Mouse (Mus musculus): ENCODE data around the gene Gng12. TPM values are rescaled to one million over a fixed set of nuclear protein-coding genes. Genes with fewer than 3 reads are reported as not detected.

Gene Gng12
- 24.9 TPM for polyA plus RNA-seq (2012; fragmentation: generic; extraction: Trizol)
- long read RNA-seq, experiment 1, full-length matches to known transcripts: 36 of 52 reads
- long read RNA-seq, experiment 1, partial matches to known transcripts: 1 of 52 reads
- long read RNA-seq, experiment 1, other reads (novel, unspliced or antisense): 15 of 52 reads
- long read RNA-seq, experiment 2, full-length matches to known transcripts: 100 of 130 reads
- long read RNA-seq, experiment 2, partial matches to known transcripts: 1 of 130 reads
- long read RNA-seq, experiment 2, other reads (novel, unspliced or antisense): 29 of 130 reads

DNA sequence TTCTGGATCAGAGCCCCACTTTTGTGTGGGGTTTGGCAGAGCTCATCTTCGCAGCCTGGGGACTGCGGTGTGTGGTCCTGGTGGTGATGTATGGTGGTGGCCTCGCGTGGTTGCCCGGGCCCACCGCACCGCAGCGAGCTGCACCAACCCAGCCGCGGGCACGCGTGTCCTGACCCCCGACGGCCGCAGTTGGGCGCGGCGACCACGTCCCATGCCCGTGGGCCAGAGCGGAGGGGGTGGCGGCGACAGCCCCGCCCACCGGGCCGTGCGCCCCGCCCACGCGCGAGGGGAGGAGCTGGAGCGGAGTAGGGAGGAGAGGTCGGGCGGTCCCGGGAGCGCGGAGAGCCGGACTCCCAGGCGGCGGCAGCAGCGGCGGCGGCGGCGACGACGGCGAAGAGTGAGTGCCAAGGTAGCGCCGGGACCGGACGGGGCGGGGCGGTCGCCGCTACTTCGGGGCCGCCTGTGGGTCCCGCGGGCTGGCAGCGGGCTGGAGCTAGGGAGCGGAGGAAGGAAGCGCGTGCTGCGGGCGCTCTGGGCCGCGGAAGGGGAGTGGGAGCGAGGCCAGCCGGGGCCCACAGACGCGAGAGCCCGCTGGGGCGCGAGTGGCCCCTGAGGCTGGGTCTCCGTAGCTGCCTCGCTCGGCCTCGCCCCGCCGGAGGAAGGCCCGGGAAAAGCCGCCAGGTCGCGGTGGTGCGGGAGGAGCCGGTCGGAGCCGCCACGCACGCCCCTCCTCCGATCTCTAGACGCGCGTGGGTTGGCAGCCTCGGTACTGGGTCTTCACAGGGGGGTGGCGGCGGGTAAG, at the start of gene Gng12:
Gng12 (plus strand) TSS at position 279 of the 802 bp plus-strand sequence.
- no peak for TF ChIP-seq CTCF (IDR thresholded peaks at IDR 0.05; ENCODE audit: control insufficient read depth, insufficient read depth, insufficient read length)
- no peak for TF ChIP-seq MYOG (IDR thresholded peaks at IDR 0.05; ENCODE audit: control insufficient read depth, extremely low read depth, insufficient read length)
- no peak for TF ChIP-seq MYOD1 (IDR thresholded peaks at IDR 0.05; ENCODE audit: control insufficient read depth, insufficient read length, low read depth)
- TF ChIP-seq CEBPB (IDR thresholded peaks at IDR 0.05; ENCODE audit: low read depth): no peak
- TF ChIP-seq FOSL1 (IDR thresholded peaks at IDR 0.05; ENCODE audit: insufficient read depth, low read length, poor library complexity, severe bottlenecking): no peak
- TF ChIP-seq MAX (IDR thresholded peaks at IDR 0.05): no peak
- no peak for TF ChIP-seq USF1 (IDR thresholded peaks at IDR 0.05; ENCODE audit: low read depth)
- Histone ChIP-seq H3K79me2 (ENCODE audit: control insufficient read depth, insufficient read depth) (peaks cover 18% of the 10 kb centered on the region), H3ac (ENCODE audit: control insufficient read depth, insufficient read length, low read depth) (peak within 1 kb of the TSS; percentile 74), H3K36me3 (ENCODE audit: control insufficient read depth, insufficient read depth) (no peaks in the 10 kb centered on the region), H3K4me3 (ENCODE audit: insufficient read depth, poor library complexity, severe bottlenecking) (peak within 1 kb of the TSS; percentile 55), H3K79me3 (ENCODE audit: low read depth) (no peaks in the 10 kb centered on the region), H3K27me3 (ENCODE audit: control insufficient read depth, insufficient read depth, insufficient read length) (no peaks in the 10 kb centered on the region)

DNA sequence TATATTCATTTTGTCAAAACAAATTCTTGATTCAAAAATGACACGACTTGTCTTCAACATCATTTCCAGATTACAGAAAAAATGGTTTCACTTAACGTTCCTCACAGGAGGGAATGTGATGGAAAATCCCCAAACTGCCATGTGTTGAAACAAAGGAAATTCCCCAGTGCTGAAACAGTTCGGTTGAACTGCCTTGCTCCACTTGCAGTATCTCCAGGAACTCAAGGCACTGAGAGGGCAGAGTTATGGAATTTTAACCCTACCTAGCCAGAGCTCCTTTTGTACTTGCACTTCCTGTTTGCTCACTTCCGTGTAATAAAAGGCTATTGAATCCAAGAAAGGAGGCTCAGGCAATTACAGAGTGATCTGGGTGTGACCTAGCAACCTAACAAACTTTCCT, 47.3 kb upstream of the Gng12 start:
- Histone ChIP-seq H3K79me3 (ENCODE audit: low read depth) (no peaks in the 10 kb centered on the region), H3K27me3 (ENCODE audit: control insufficient read depth, insufficient read depth, insufficient read length) (no peaks in the 10 kb centered on the region), H3ac (ENCODE audit: control insufficient read depth, insufficient read length, low read depth) (no peak overlapping the region), H3K4me3 (ENCODE audit: insufficient read depth, poor library complexity, severe bottlenecking) (no peak overlapping the region), H3K36me3 (ENCODE audit: control insufficient read depth, insufficient read depth) (no peaks in the 10 kb centered on the region), H3K79me2 (ENCODE audit: control insufficient read depth, insufficient read depth) (no peaks in the 10 kb centered on the region)
- no peak for TF ChIP-seq USF1 (IDR thresholded peaks at IDR 0.05; ENCODE audit: low read depth)
- no peak for TF ChIP-seq CEBPB (IDR thresholded peaks at IDR 0.05; ENCODE audit: low read depth)
- no peak for TF ChIP-seq MYOD1 (IDR thresholded peaks at IDR 0.05; ENCODE audit: control insufficient read depth, insufficient read length, low read depth)
- TF ChIP-seq CTCF (IDR thresholded peaks at IDR 0.05; ENCODE audit: control insufficient read depth, insufficient read depth, insufficient read length): no peak

DNA sequence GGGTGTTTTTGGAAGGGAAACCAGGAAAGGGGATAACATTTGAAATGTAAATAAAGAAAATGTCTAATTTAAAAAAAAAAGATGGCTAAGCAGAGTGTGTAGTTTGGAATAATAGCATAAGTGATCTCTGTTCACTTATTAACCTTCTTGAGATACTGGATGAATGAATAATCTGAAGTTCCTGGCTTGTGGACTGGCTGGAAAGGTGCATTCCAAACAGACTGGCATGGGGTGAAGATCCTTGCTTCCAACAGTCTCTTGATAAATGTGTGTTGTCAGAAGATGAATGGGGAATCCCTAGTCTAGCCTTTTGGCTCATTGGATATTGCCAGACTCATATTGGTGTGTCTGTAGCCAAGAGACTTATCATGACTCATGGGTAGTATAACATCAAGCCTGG, 40.0 kb upstream of the Gng12 start:
- TF ChIP-seq MYOD1 (IDR thresholded peaks at IDR 0.05; ENCODE audit: control insufficient read depth, insufficient read length, low read depth): no peak
- no peak for TF ChIP-seq MAX (IDR thresholded peaks at IDR 0.05)
- TF ChIP-seq CEBPB (IDR thresholded peaks at IDR 0.05; ENCODE audit: low read depth): no peak
- TF ChIP-seq MYOG (IDR thresholded peaks at IDR 0.05; ENCODE audit: control insufficient read depth, extremely low read depth, insufficient read length): no peak
- TF ChIP-seq USF1 (IDR thresholded peaks at IDR 0.05; ENCODE audit: low read depth): no peak
- no peak for TF ChIP-seq CTCF (IDR thresholded peaks at IDR 0.05; ENCODE audit: control insufficient read depth, insufficient read depth, insufficient read length)
- TF ChIP-seq FOSL1 (IDR thresholded peaks at IDR 0.05; ENCODE audit: insufficient read depth, low read length, poor library complexity, severe bottlenecking): no peak
- no peak overlapping the region for H3K4me3 ChIP-seq (ENCODE audit: insufficient read depth, poor library complexity, severe bottlenecking)
- H3ac ChIP-seq (ENCODE audit: control insufficient read depth, insufficient read length, low read depth): no peak overlapping the region
- H3K79me2 ChIP-seq (ENCODE audit: control insufficient read depth, insufficient read depth): no peaks in the 10 kb centered on the region
- no peaks in the 10 kb centered on the region for H3K79me3 ChIP-seq (ENCODE audit: low read depth)
- no peaks in the 10 kb centered on the region for H3K27me3 ChIP-seq (ENCODE audit: control insufficient read depth, insufficient read depth, insufficient read length)
- no peaks in the 10 kb centered on the region for H3K36me3 ChIP-seq (ENCODE audit: control insufficient read depth, insufficient read depth)

DNA sequence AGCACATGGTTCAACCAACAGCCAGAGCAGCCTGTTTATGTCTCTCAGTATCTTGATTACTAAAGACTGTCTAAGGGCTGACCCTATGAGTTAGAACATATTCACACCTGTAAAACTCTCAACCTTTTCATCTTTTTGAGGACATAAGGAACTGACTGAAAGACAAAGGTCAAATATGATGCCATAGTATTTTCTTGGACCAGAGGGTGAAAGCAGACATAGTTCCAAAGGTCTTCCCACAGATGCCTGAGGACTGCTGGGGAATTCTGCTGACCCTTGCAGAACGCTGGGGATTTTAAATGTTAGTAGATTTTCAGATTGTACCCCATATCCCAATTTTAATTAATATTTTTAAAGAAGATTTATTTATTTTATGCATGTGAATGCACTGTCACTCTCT, 37.8 kb upstream of the Gng12 start:
- TF ChIP-seq FOSL1 (IDR thresholded peaks at IDR 0.05; ENCODE audit: insufficient read depth, low read length, poor library complexity, severe bottlenecking) (no peak), MYOG (IDR thresholded peaks at IDR 0.05; ENCODE audit: control insufficient read depth, extremely low read depth, insufficient read length) (no peak), CTCF (IDR thresholded peaks at IDR 0.05; ENCODE audit: control insufficient read depth, insufficient read depth, insufficient read length) (no peak), USF1 (IDR thresholded peaks at IDR 0.05; ENCODE audit: low read depth) (no peak), MAX (IDR thresholded peaks at IDR 0.05) (no peak)
- H3K27me3 ChIP-seq (ENCODE audit: control insufficient read depth, insufficient read depth, insufficient read length): no peaks in the 10 kb centered on the region
- no peak overlapping the region for H3K4me3 ChIP-seq (ENCODE audit: insufficient read depth, poor library complexity, severe bottlenecking)

DNA sequence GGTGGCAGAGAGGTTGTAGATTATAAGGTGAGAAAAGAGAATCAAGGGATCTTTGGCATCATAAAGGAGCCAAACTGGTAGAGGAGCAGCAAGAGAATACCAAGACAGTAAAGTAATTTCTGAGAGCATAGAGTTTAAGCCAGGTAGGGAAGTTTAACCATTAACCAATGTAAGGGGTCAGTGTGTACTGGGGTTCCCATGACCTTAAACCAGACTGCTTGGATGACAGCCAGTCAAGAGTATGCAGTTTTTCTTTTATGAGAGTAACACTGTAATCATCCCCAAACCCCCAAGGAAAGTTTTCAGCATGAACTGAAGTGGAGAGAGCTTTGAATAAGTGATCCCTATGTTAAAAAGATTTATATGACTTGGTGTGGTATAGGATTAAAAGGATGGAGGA, 36.8 kb upstream of the Gng12 start:
- Histone ChIP-seq H3K36me3 (ENCODE audit: control insufficient read depth, insufficient read depth) (no peaks in the 10 kb centered on the region), H3K4me3 (ENCODE audit: insufficient read depth, poor library complexity, severe bottlenecking) (no peak overlapping the region), H3K27me3 (ENCODE audit: control insufficient read depth, insufficient read depth, insufficient read length) (no peaks in the 10 kb centered on the region), H3ac (ENCODE audit: control insufficient read depth, insufficient read length, low read depth) (no peak overlapping the region), H3K79me3 (ENCODE audit: low read depth) (no peaks in the 10 kb centered on the region), H3K79me2 (ENCODE audit: control insufficient read depth, insufficient read depth) (no peaks in the 10 kb centered on the region)
- no peak for TF ChIP-seq MYOG (IDR thresholded peaks at IDR 0.05; ENCODE audit: control insufficient read depth, extremely low read depth, insufficient read length)
- no peak for TF ChIP-seq FOSL1 (IDR thresholded peaks at IDR 0.05; ENCODE audit: insufficient read depth, low read length, poor library complexity, severe bottlenecking)
- TF ChIP-seq MYOD1 (IDR thresholded peaks at IDR 0.05; ENCODE audit: control insufficient read depth, insufficient read length, low read depth): no peak
- TF ChIP-seq USF1 (IDR thresholded peaks at IDR 0.05; ENCODE audit: low read depth): no peak
- no peak for TF ChIP-seq MAX (IDR thresholded peaks at IDR 0.05)
- TF ChIP-seq CEBPB (IDR thresholded peaks at IDR 0.05; ENCODE audit: low read depth): no peak
- TF ChIP-seq CTCF (IDR thresholded peaks at IDR 0.05; ENCODE audit: control insufficient read depth, insufficient read depth, insufficient read length): no peak

More for the DNA sequence above, 37.8 kb upstream of the Gng12 start:
- H3ac ChIP-seq (ENCODE audit: control insufficient read depth, insufficient read length, low read depth): no peak overlapping the region
- H3K79me2 ChIP-seq (ENCODE audit: control insufficient read depth, insufficient read depth): no peaks in the 10 kb centered on the region
- no peaks in the 10 kb centered on the region for H3K79me3 ChIP-seq (ENCODE audit: low read depth)
- H3K36me3 ChIP-seq (ENCODE audit: control insufficient read depth, insufficient read depth): no peaks in the 10 kb centered on the region

Measured in C2C12 (cell line).